Mouse (Mus musculus) CH12.LX (cell line): ENCODE measurements around the gene Vma21-ps.

Experiments used
- BHLHE40 ChIP-seq: IDR thresholded peaks from 2 replicates; pipeline ENCODE4 v1.6.1; 2011; ENCODE audit warnings: mild to moderate bottlenecking, low read depth, low read length, improper control_type of control experiment
- CTCF ChIP-seq, 2 experiments: IDR thresholded peaks in 1 of 2; conservative IDR thresholded peaks in 1 of 2; 2 replicates each; pipeline ENCODE4 v1.5.1; 2011 to 2012; ENCODE audit warnings: low read depth in 2 of 2, low read length in 2 of 2, improper control_type of control experiment in 1 of 2, inconsistent platforms in 1 of 2, mild to moderate bottlenecking in 1 of 2, moderate library complexity in 1 of 2
- EP300 ChIP-seq: IDR thresholded peaks from 2 replicates; pipeline ENCODE4 v1.6.1; 2011; ENCODE audit warnings: low read length, improper control_type of control experiment
- HCFC1 ChIP-seq: IDR thresholded peaks from 2 replicates; pipeline ENCODE4 v1.6.1; 2012; ENCODE audit warnings: low read depth, mild to moderate bottlenecking, inconsistent platforms, low read length, improper control_type of control experiment

DNA sequence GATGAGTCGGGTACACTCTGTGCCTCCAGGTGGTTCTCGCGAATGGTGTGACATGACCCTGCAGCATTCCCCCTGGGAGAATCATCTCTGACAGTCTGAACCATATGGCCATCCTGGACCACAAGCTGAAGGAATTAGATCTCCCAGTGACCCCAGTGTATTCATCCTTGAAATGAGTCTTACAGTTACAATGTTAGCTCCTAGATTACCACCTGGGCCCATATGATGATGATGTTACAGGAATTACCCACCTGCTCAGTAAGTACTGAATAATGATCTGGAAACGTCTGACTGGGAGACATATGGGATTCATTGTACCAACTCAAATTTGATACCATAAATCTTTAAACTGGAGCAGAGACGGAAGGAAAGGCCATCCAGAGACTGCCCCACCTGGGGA is 29.4 kb upstream of the Vma21-ps start:
- TF ChIP-seq EP300 (no peak), CTCF (conservative IDR thresholded peaks at IDR 0.05 in 1 of 2, IDR thresholded peaks at IDR 0.05 in 1 of 2; ENCODE audit: low read depth in 2 of 2, low read length in 2 of 2) (no peak), BHLHE40 (no peak), HCFC1 (no peak)
